Mouse (Mus musculus) splenic B cell, adult 2 months (primary cell): ENCODE results near the gene Zp3.

Source experiments
- DNase-seq: peaks from one replicate; pipeline ENCODE4 v3.0.0-alpha.2; 2011; ENCODE audit warnings: low read depth, low spot score
- H3K27me3 ChIP-seq: 2 replicates; pipeline ENCODE4 v1.6.1; 2012; ENCODE audit warnings: mild to moderate bottlenecking, low read length, moderate library complexity, mixed read lengths; ENCODE audit not compliant: control insufficient read depth, poor library complexity, insufficient read depth, severe bottlenecking
- H3K36me3 ChIP-seq: 2 replicates; pipeline ENCODE4 v1.6.1; 2012; ENCODE audit warnings: mild to moderate bottlenecking, low read length, moderate library complexity, mixed read lengths; ENCODE audit not compliant: control insufficient read depth, poor library complexity, insufficient read depth, severe bottlenecking

Gene Zp3

DNA sequence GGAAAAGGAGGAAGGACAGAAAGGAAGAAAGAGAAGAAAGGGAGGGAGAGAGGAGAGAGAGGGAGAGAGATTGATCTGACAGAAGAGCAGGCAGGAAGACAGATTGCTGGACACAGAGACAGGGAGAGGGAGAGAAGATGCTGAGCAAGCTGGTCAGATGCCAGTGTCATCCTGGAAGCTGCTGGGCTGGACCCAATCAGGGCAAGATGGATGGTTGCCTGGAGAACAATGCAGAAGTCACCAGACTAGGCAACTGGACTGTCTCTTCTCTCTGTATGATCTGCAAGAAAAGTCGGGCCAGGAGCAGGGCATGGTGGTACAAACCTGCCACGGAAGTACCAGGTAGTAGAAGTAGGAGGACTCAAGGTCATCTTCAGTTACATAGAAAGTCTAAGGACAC, 27.1 kb upstream of the Zp3 start:
- H3K27me3 ChIP-seq = no peaks in the 10 kb centered on the region
- DNase-seq = no peak
- no peaks in the 10 kb centered on the region for H3K36me3 ChIP-seq

DNA sequence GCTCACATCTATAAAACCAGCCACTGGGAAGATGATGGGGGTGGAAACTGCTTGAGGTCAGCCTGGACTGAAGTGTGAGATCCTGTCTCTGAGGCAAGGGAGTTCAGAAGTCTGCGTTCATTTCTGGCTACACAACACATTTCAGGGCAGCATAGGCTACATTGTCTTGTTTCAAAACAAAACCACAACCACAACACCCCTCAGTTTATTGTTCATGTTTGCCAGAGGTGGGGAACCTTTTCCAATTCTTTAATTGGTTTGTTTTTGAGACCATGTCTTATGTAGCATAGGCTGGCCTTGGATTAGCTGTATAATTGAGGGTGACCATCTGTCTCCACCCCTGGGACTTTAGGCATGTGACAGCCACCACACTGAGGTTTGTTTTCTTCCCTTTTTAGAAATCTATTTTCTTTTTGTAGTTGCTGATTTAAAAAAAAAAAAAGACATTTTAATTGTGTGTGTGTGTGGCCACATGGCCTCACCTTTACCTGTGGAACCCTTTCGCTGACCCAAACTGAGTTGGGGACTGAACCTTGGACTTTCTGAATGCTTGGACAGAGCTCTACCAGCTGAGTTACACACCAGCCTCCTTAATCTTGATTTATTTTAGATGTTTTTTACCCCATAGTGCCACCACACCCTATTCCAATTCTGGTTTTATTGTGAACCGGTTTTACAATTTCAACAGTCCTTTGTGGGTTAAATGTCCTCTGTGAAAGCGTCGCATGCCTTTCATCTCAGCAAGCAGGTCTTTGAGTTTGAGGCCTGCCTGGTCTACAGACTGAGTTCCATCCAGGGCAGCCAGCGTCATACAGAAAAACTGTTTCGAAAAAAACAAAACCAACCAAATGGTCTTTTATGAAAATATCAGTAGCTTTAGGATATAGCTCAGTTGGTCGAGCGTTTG, 23.3 kb upstream of the Zp3 start:
- peak; percentile 57 for DNase-seq
- Histone ChIP-seq H3K36me3 (no peaks in the 10 kb centered on the region), H3K27me3 (no peaks in the 10 kb centered on the region)

DNA sequence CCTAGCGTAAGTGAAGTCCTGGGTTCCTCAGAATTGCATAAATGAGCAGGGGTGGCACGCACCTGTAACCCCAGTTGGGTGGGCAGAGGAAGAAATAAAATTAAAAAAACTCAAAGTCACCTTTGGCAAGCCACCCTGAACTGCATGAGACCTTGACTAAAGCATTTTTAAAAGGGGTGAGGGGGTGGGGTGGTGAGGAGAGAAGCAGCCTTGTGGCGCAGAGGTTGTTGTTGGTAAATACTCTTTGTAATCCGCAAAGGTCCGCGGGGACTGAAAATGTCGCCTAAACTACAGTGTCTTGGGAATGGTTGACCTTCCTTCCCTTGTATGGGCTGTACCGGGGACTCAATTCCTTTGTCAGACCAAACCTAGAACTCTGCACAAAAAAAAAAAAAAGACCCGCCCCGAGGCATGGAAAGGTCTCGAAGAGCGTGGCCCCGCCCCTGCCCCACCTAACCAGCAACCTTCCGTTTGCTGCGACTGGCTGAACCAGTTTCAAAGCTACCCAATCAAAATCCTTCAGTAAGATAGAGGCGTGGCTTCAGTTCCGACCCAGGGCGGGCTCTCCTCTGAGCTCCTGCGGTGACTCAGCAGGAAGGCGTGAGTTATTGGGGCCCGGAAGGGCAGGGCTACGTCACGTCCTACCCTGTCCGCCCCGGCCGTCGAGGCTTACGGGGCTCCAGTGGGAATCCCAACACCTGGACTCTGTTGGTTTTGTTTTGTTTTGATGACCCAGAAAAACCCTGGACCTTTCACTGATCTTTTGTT, 22.5 kb upstream of the Zp3 start:
- Histone ChIP-seq H3K36me3 (no peaks in the 10 kb centered on the region), H3K27me3 (no peaks in the 10 kb centered on the region)
- DNase-seq = peak; percentile 98

DNA sequence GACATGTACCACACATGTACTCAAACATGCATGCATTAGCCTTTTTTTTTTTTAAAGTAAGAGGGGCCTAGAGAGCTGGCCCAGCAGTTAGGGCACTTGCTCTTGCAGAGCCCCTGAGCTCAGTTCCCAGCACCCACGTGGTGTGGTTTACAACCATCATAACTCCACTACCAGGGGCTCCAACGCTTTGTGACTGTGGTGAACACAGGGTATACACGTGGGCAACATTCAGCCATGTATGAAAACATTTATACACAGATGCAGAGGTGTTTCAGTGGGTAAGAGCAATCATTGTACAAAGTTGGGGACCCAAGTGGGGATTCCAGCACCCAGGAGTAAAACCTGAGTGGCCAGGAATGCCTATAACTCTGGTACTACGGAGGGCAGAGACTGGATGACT, 21.5 kb upstream of the Zp3 start:
- no peaks in the 10 kb centered on the region for H3K27me3 ChIP-seq
- no peak for DNase-seq
- no peaks in the 10 kb centered on the region for H3K36me3 ChIP-seq

DNA sequence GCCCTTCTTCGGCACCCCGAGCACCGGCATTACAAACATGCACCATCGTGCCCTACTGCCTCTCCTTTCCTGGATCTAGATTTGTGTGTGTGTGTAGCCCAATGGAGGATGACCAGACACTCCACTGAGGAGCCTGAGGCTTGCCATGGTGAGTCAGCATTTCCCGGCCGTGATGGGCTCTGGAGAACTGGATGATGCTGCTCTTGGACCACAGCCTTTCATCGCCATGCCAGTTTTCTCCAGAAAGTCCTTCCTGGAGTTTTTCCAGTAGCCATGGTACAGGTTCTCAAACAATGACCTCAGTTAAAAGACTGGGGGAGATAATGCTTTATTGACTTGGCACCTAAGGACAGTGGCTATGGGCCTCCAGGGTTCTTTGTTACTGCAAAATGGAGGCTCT, 20.0 kb upstream of the Zp3 start:
- DNase-seq = no peak

DNA sequence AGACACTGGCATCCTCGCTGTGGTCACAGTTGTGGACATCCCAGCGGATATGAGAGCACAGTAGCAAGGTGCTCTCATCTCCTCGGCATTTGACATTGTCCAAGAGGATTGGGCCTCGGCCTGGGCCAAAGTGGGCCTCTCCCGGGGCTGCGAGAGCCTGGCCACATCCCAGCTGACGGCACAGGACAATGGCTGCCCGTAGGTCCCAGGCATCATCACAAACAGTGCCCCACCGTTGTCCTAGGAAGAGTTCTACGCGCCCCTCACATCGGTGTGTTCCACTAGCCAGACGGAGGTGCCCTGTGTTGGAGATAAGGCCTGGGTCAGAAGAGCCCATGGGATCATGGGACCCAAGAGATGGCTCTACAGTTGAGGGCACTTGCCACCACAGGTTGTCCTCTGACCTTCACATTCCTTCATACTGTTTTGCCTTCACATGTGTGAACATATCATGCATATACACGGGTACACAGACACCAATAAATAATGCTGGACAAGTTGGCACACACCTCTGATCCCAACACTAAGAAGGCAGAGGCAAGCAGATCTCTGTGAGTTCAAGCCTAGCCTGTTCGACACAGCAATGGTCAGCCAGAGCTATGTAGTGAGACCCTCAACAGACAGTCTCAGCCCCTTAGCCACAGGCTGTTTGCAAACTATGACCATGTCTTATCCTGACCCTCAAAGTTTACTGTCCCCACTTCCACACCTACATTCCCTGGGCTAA, 18.8 kb upstream of the Zp3 start:
- no peak for DNase-seq
- Histone ChIP-seq H3K36me3 (no peaks in the 10 kb centered on the region), H3K27me3 (no peaks in the 10 kb centered on the region)

More for the DNA sequence above, 20.0 kb upstream of the Zp3 start:
- Histone ChIP-seq H3K36me3 (no peaks in the 10 kb centered on the region), H3K27me3 (no peaks in the 10 kb centered on the region)

DNA sequence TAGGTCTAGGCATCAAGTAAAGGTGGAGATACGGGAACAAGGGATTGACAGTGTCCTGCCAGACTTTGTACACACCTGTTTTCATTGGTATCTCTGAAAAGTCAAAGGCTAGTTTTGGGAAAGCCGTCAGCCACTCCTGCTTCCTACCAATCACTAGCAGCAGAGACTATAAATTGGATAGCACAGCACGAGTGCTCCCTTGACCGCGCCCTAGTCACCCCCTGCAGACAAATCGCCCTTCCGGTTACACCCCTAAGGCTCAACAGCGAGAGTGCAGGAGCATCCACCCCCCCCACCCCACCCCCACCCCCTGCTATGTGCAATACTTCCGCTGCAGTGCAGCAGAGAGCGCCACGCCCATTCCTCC, 17.8 kb upstream of the Zp3 start:
- Histone ChIP-seq H3K27me3 (no peaks in the 10 kb centered on the region), H3K36me3 (no peaks in the 10 kb centered on the region)
- DNase-seq = no peak

DNA sequence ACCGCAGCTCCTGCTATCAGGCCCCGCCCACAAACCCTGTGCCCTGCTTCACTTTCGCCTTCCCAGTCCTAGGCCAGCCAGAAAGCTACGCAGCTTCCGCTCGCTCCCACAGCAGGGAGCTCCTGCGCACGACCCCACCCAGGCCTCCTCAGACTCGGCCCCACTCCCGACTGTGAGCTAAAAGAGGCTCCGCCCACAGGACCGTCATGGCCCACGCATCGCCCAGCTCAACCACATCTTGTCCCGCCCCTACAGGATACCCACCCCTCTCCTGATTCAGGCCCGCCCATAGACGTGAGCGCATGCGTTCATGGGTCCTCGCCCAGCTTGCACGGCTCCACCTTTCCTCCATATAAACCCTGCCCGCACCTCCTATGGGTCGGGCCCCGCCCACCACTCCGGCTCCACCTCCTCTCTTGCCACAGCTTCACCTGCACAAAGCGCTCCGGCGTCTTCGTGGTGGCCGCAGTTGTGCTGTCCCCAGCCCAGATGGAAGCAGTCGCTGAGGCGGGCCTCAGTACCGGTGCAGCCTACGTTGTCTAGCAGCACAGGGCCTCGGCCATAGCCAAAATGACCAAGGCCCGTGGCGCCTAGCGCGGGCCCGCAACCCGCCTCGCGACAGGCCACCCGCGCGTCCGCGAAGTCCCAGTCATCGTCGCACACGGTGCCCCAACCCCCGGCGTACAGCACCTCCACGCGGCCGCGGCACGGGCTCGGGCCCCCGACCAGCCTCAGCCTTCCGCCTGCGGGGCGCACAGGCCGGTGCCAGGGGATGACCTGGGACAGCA, 17.2 kb upstream of the Zp3 start:
- Histone ChIP-seq H3K36me3 (no peaks in the 10 kb centered on the region), H3K27me3 (no peaks in the 10 kb centered on the region)

DNA sequence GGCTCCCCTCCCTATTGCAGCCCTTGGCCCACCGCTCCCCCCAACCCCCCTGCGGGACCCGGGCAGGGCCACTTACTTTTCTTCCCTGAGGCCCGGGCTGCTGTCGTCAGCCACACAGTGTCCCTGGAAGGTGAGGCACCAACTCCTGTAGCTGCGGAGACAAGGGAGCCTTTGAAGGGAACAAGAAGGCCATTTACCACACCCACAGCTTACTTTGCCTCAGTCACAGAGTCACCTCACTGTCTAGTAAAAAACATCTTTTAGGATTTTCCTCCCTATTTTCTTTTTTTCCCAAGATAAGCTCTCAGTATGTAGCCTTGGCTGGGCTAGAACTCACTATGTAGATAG, 16.6 kb upstream of the Zp3 start:
- H3K36me3 ChIP-seq = no peaks in the 10 kb centered on the region
- no peaks in the 10 kb centered on the region for H3K27me3 ChIP-seq
- DNase-seq = no peak

More for the DNA sequence above, 17.2 kb upstream of the Zp3 start:
- peak; percentile 100 for DNase-seq

DNA sequence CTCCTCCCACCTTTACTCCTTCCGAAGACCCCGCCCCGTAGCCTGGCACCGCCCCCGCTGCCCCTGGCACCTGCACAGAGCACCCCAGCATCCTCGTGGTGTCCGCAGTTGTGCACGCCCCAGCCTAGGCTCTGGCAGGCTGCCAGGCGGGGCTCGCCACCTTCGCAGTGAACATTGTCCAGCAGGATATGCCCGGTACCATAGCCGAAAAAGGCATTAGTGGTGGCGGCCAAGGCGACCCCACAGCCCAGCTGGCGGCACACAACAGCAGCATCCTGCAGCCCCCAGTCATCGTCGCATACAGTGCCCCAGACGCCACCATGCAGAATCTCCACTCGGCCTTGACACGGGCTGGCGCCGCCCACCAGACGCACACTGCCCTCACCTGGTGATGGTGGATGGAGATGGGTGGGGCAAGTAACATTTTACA, 14.4 kb upstream of the Zp3 start:
- Histone ChIP-seq H3K27me3 (no peaks in the 10 kb centered on the region), H3K36me3 (no peaks in the 10 kb centered on the region)
- DNase-seq = peak; percentile 50

DNA sequence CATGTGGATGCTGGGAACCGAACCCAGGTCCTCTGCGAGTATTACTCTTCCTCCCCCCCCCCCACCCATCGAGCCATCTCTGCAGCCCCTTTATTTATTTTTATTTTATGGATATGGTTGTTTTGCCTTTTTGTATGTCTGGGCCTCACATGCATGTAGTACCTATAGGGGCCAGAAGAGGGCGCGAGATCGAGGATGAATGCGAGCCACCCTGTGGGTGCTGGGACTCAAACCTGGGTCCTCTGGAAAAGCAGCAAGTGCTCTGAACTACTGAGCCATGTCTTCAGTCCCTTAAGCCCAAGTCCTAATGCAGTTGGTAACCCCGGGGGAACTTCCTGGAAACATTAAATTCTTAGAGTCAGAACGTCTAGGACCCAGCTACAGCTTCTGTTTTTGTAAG, 13.0 kb upstream of the Zp3 start:
- no peaks in the 10 kb centered on the region for H3K27me3 ChIP-seq
- H3K36me3 ChIP-seq = no peaks in the 10 kb centered on the region
- peak; percentile 64 for DNase-seq

DNA sequence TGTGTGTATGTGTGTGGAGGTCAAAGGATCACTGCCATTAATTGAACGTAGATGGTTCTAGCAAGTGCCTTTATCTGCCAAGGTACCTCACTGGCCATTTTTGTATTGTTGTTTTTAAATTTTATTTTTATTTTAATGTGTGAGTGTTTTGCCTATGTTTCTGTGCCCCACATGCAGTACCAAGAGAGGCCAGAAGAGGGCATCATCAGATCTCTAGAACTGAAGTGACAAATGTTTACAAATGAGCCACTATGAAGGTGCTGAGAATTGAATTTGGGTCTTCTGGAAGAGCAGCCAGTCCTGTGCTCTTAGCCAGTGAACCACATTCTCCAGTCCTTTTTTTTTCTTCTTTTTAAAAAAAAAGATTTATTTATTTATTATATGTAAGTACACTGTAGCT, 11.1 kb upstream of the Zp3 start:
- DNase-seq = peak; percentile 84
- Histone ChIP-seq H3K36me3 (no peaks in the 10 kb centered on the region), H3K27me3 (no peaks in the 10 kb centered on the region)

DNA sequence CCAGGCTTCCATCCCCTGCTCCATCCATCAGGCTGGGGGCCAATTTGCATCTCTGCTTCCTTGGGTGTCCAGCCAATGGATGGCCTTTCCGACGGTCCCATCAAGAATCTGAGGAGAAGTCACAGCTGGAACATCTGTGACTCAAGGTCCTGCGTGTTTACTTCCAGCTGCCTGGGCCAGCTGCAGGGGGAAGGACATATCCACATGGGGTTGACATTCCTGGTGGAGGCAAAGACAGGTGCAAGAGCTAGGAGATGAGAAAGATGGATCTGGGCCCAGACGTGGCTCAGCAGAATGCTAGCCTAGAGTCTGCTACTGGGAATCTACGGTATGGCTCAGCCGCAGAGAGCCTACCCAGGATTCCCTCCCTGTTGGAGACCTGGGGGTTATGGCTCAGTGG, 9.7 kb upstream of the Zp3 start:
- Histone ChIP-seq H3K36me3 (no peaks in the 10 kb centered on the region), H3K27me3 (no peaks in the 10 kb centered on the region)
- no peak for DNase-seq

DNA sequence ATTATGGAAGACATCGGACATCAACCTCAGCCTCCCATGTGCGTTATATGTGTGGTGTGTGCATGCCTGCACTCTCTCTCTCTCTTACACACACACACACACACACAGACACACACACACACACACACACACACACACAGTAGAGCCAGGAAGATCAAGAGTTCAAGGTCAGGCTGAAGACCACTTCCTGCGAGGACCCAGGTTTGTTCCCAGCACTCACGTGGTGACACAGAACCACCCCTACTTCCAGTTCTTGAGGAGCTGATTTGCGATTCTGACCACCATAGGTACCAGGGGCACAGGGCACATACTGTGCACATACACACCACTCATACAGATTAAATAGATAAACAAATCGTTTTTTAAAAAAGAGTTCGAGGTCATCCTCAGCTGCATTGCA, 8.0 kb upstream of the Zp3 start:
- no peaks in the 10 kb centered on the region for H3K36me3 ChIP-seq
- no peak for DNase-seq
- H3K27me3 ChIP-seq = no peaks in the 10 kb centered on the region
